Mouse (Mus musculus) bone marrow, adult 2 months (tissue): Measurements from ENCODE around the gene Olfr566. TPM values are rescaled to one million over a fixed set of nuclear protein-coding genes. Genes with fewer than 3 reads are reported as not detected.

Source experiments
- H3K27ac ChIP-seq: fragments of 200-500 bp; 2 replicates; pipeline ENCODE4 v1.5.1; 2012; ENCODE audit warnings: low read depth, mild to moderate bottlenecking, control low read depth, inconsistent platforms, low read length; ENCODE audit not compliant: control insufficient read depth, poor library complexity, insufficient read depth
- H3K4me1 ChIP-seq: fragments of 200-500 bp; 2 replicates; pipeline ENCODE4 v1.6.1; 2011; ENCODE audit warnings: low read length; ENCODE audit not compliant: control insufficient read depth, insufficient read depth
- H3K4me3 ChIP-seq: fragments of 200-500 bp; replicated peaks from 2 replicates; pipeline ENCODE3; 2011; ENCODE audit warnings: mild to moderate bottlenecking, low read depth, low read length, control low read depth; ENCODE audit not compliant: control insufficient read depth
- CTCF ChIP-seq: fragments of 200-500 bp; IDR thresholded peaks from 2 replicates; pipeline ENCODE4 v1.5.1; 2011; ENCODE audit warnings: low read length, control low read depth; ENCODE audit not compliant: control insufficient read depth, insufficient read depth
- POLR2A ChIP-seq: fragments of 200-500 bp; IDR thresholded peaks from 2 replicates; pipeline ENCODE4 v1.6.1; 2011; ENCODE audit warnings: low read depth, mild to moderate bottlenecking, control low read depth, low read length, borderline replicate concordance; ENCODE audit not compliant: control insufficient read depth
- whole genome bisulfite sequencing: fragments of 180-500 bp; shearing (Covaris S2); methylation state at CpG from one replicate; pipeline ENCODE4 v1.1.7; 2018; 5-methylcytosine and 5-hydroxymethylcytosine counted together
- polyA plus RNA-seq: library from polyadenylated mRNA; stranded (reverse); fragments of >200 nt; gene quantifications from 2 replicates; pipeline ENCODE4 v1.2.4, GENCODE M21; 2011; ENCODE audit warnings: low replicate concordance; ENCODE audit not compliant: missing spikeins, insufficient read depth, insufficient read length

Gene Olfr566
- not detected in 2 replicates for polyA plus RNA-seq

DNA sequence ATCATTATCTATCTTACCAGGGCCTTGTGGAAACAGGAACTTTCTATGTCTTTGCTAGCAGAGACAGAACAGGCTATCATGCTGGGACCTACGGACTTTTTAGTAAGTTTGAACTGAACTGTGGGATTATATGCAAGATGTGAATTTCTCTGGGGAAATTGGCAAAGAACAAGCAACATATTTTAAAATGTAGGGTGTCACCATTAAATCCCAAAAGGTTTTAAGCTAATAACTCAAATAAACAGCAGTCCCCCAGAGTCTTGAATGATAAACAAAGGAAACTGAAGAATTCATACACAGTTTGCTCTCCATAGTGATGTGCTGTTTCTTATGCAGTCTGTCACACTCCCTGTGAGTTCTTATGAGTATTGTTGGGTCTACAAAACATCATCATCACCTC is at the start of gene Olfr566:
TSS of gene Olfr566 (minus strand) at position 101 of the 400 bp plus-strand sequence.
- Histone ChIP-seq H3K4me1 (no peaks in the 10 kb centered on the region), H3K27ac (no peak within 1 kb of the TSS), H3K4me3 (no peak within 1 kb of the TSS)
- TF ChIP-seq POLR2A = no peak
- no peak for TF ChIP-seq CTCF
- WGBS = 77% methylated on average over 1 of the region's 1 CpGs

DNA sequence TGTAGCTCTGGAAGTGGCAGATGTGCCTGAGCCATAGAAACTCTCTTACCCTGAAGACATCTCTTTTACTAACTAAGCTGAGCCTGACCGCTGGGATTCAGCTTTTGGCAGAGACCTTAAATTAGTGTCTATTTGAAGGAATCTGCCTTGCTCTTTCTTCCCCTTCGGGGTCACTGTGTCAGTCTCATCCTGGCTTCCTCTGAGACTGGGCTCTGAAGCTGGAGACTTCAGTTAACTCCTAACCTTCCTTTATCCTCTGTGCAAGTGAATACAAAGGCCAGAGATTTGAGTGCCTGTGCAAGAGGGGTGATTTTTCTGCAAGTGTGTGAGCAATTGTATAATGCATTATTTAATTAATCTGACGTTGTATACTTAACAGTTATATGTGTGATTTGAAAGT is 32.2 kb upstream of the Olfr566 start, which contains the start of gene Olfr569:
TSS of gene Olfr569 (minus strand) at position 101 of the 400 bp plus-strand sequence.
- no peak within 1 kb of the TSS for H3K27ac ChIP-seq
- H3K4me1 ChIP-seq = no peaks in the 10 kb centered on the region
- WGBS = 64% methylated on average over 3 of the region's 3 CpGs
- no peak within 1 kb of the TSS for H3K4me3 ChIP-seq
- TF ChIP-seq POLR2A (no peak), CTCF (no peak)

DNA sequence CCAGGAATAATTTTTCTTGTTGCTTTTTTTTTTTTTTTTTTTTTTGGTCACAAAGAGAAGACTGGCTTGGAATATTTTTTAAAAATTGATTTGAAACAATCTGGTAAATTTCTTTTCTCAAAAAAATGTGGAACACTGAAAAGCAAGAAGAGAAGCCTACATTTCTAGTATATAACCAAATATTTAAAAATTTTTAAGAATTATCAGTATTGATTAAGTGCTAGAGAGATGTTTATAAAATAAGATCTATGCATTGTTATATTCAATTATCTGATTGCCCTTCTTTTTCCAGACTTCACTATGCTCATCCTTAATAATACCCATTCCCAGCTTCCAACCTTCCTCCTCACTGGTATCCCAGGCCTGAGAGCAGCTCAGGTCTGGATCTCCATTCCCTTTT is 18.3 kb upstream of the Olfr566 start, which contains the start of gene Olfr568:
TSS of gene Olfr568 (plus strand) at position 301 of the 400 bp plus-strand sequence.
- no peak for TF ChIP-seq POLR2A
- TF ChIP-seq CTCF = no peak

DNA sequence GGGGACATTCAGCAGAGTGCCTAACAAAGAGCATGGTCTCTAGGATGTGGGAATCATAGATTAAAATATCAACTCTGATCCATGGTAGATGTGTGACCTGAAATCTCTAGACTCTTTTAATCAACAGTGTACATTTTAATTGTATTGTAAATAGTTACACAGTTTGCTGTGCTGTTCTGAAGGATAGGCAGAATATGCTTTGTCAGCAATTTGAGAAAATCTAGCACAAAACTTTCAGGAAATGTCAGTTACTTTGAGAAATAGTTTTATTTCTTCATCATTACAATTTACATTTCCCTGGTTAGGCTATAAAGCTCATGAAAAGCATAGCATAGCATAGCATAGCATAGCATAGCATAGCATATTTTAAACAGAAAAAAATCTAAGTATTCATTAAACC is 2.8 kb downstream of the Olfr566 start:
- TF ChIP-seq POLR2A (no peak), CTCF (no peak)
- Histone ChIP-seq H3K4me1 (no peaks in the 10 kb centered on the region), H3K4me3 (no peak overlapping the region), H3K27ac (no peak overlapping the region)

More for the DNA sequence above, 18.3 kb upstream of the Olfr566 start, which contains the start of gene Olfr568:
- no peaks in the 10 kb centered on the region for H3K4me1 ChIP-seq
- H3K27ac ChIP-seq = no peak within 1 kb of the TSS
- H3K4me3 ChIP-seq = no peak within 1 kb of the TSS

Other genes starting within 250 kb of the Olfr566 start
- gene Olfr553, start 240.5 kb downstream of the Olfr566 start, polyA plus RNA-seq = not detected in 2 replicates
- gene Olfr554, start 220.3 kb downstream of the Olfr566 start, polyA plus RNA-seq = 0.90 TPM in 1 of 2 replicates, not detected in the other
- not detected in 2 replicates for gene Olfr555, start 199.9 kb downstream of the Olfr566 start, polyA plus RNA-seq
- not detected in 2 replicates for gene Olfr556, start 193.9 kb downstream of the Olfr566 start, polyA plus RNA-seq
- 2.1 and 3.7 TPM in 2 replicates for gene Trim68, start 171.4 kb downstream of the Olfr566 start, polyA plus RNA-seq
- gene Olfr557, start 162.9 kb downstream of the Olfr566 start, polyA plus RNA-seq = not detected in 2 replicates
- not detected in 2 replicates for gene Olfr558, start 156.6 kb downstream of the Olfr566 start, polyA plus RNA-seq
- gene Olfr33, start 139.7 kb downstream of the Olfr566 start, polyA plus RNA-seq = not detected in 2 replicates
- not detected in 2 replicates for gene Olfr559, start 131.3 kb downstream of the Olfr566 start, polyA plus RNA-seq
- not detected in 2 replicates for gene Olfr560, start 99.4 kb downstream of the Olfr566 start, polyA plus RNA-seq
- 0.29 TPM in 1 of 2 replicates, not detected in the other for gene Olfr78, start 99.3 kb downstream of the Olfr566 start, polyA plus RNA-seq
- not detected in 2 replicates for gene Olfr561, start 87.5 kb downstream of the Olfr566 start, polyA plus RNA-seq
- not detected in 2 replicates for gene Olfr564, start 55.3 kb downstream of the Olfr566 start, polyA plus RNA-seq
- gene Olfr568, start 18.4 kb upstream of the Olfr566 start, polyA plus RNA-seq = not detected in 2 replicates
- gene Olfr569, start 32.1 kb upstream of the Olfr566 start, polyA plus RNA-seq = not detected in 2 replicates
- not detected in 2 replicates for gene Olfr570, start 35.8 kb upstream of the Olfr566 start, polyA plus RNA-seq
- gene Olfr571, start 58.8 kb upstream of the Olfr566 start, polyA plus RNA-seq = 0.90 and 1.1 TPM in 2 replicates
- not detected in 2 replicates for gene Olfr572, start 65.6 kb upstream of the Olfr566 start, polyA plus RNA-seq
- gene Olfr573-ps1, start 83.8 kb upstream of the Olfr566 start, polyA plus RNA-seq = not detected in 2 replicates
- gene Olfr574, start 89.7 kb upstream of the Olfr566 start, polyA plus RNA-seq = not detected in 2 replicates
- not detected in 2 replicates for gene Olfr575, start 100.0 kb upstream of the Olfr566 start, polyA plus RNA-seq
- gene Olfr576, start 103.9 kb upstream of the Olfr566 start, polyA plus RNA-seq = not detected in 2 replicates
- gene Olfr577, start 117.2 kb upstream of the Olfr566 start, polyA plus RNA-seq = not detected in 2 replicates
- not detected in 2 replicates for gene Olfr578, start 130.6 kb upstream of the Olfr566 start, polyA plus RNA-seq
- not detected in 2 replicates for gene Olfr582, start 179.3 kb upstream of the Olfr566 start, polyA plus RNA-seq
- gene Olfr583, start 192.5 kb upstream of the Olfr566 start, polyA plus RNA-seq = not detected in 2 replicates
- not detected in 2 replicates for gene Olfr584, start 223.1 kb upstream of the Olfr566 start, polyA plus RNA-seq
- not detected in 2 replicates for gene Olfr585, start 239.0 kb upstream of the Olfr566 start, polyA plus RNA-seq